Mouse (Mus musculus) spleen, adult 2 months (tissue): ENCODE results near the gene Osbpl7.

Experiments
- CTCF ChIP-seq: fragments of 200-500 bp; IDR thresholded peaks from 2 replicates; pipeline ENCODE4 v1.5.1; 2011; ENCODE audit warnings: mild to moderate bottlenecking, inconsistent platforms; ENCODE audit not compliant: insufficient read depth, insufficient read length, insufficient replicate concordance; ENCODE audit errors: extremely low read depth
- POLR2A ChIP-seq: fragments of 200-500 bp; IDR thresholded peaks from 2 replicates; pipeline ENCODE4 v1.6.1; 2011; ENCODE audit warnings: low read depth, low read length, inconsistent platforms

DNA sequence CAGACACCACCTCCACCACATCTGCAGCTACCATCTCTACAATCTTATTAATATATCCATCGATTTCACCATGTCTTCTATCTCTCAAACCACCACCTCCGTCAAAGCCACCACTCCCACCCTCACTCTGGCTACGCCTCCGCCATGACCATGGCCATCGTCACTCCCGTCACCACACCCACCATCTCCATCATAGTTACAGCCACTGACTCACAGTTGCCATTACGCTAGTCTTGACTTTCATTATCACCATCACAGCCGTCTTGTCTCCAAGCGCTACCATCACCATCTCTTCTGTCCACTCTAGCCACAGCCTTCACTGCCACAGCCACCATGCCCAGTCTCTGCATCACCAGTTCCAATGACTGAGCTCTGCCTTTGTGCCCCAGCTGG, 53.7 kb downstream of the Osbpl7 start:
- TF ChIP-seq CTCF = no peak
- TF ChIP-seq POLR2A = no peak
